Mouse (Mus musculus) bone marrow macrophage, adult 2 months (primary cell): ENCODE data around the gene Lsamp.

Experiments used
- CTCF ChIP-seq: IDR thresholded peaks from 2 replicates; pipeline ENCODE4 v1.5.1; 2012; ENCODE audit warnings: low read depth, mild to moderate bottlenecking, low read length, moderate library complexity
- POLR2A ChIP-seq: IDR thresholded peaks from 2 replicates; pipeline ENCODE4 v1.6.1; 2012; ENCODE audit warnings: mild to moderate bottlenecking, low read depth, low read length, borderline replicate concordance

GRCm38 (mm10) chr16:41937596-41937990, 1953.4 kb downstream of the Lsamp start:
- TF ChIP-seq CTCF (no peak), POLR2A (no peak)
